Mouse (Mus musculus): Measurements from ENCODE around the gene Pcgf6.

GRCm38 (mm10) chr19:46989479-46990152 is 61.1 kb downstream of the Pcgf6 start:
- TF ChIP-seq CTCF (IDR thresholded peaks at IDR 0.05; ENCODE audit: low read depth) (no peak), EP300 (IDR thresholded peaks at IDR 0.05; ENCODE audit: low read depth) (no peak)

All from heart, postnatal 0 days (tissue).